Mouse (Mus musculus): ENCODE measurements around the gene Chrnb2.

Gene Chrnb2

DNA sequence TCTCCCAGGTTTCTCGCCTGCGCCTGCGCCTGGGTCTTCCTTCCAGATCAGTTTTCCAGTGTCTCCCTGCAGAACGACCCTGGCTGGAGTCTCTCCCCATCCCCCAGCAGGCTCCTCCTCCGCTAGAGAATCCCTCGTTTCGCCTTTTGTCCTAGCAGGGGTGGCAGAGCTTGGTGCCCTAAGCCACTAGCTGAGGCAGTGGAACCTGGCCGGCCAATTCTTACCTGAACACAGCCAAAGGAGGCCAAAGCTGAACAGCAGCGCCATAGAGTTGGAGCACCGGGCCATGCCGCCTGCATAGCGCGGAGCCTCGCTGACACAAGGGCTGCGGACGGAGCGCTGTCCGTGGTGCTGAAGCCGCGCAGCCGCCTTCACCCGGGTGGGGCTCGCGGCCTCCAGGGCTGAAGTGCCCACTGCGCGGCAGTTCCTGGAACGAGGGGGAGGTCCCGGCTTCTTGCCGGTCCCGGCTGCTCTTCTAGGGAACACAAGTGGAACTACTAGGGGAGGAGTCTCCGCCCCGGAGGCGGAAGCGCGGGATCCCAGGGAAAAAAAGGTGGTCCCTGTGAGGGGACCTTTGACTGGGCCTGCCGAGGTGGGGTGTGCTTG, at the start of gene Chrnb2:
Gene Chrnb2, minus strand, starts transcription at position 514 of the 606 bp plus-strand sequence.
- TF ChIP-seq GATA4 (IDR thresholded peaks at IDR 0.05; ENCODE audit: insufficient replicate concordance, low read length): no peak

DNA sequence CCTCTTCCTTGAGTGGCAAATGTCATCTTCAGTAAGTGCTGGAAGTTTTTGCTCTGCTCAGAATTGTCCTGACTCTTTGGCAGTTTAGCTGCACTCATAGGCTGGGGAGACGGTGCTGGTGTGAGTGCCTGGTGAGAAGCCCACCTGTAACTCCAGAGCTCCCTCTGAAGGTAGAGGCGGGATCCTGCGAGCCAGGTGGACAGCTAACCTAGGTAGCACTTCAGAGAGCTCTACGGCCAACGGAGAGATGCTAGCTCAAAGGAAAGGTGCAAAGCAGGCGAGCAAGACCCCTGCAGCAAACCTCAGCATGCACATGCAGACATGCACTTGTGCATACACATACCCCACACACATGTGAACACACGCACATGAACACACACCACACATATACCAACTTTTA, 49.6 kb upstream of the Chrnb2 start:
- no peak for TF ChIP-seq GATA4 (IDR thresholded peaks at IDR 0.05; ENCODE audit: insufficient replicate concordance, low read length)

DNA sequence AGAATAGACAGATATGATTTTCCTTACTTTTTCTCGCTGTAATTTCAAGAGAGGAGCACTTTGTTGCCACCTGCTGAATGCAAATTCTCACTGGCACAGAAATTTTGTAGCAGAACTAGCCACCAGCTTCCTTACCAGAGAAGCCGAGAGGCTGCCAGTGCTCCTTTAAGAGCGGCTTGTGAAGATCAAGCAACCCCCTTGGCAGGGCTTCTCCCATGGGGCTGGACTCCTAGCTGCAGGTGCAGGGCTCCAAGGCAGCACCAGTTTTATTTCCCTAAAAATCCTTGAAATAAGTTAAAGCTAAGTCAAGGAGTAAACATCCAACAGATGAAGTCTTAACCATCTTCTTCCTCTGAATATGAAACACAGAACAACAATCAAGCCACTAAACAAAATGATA, 47.7 kb upstream of the Chrnb2 start:
- no peak for TF ChIP-seq GATA4 (IDR thresholded peaks at IDR 0.05; ENCODE audit: insufficient replicate concordance, low read length)

DNA sequence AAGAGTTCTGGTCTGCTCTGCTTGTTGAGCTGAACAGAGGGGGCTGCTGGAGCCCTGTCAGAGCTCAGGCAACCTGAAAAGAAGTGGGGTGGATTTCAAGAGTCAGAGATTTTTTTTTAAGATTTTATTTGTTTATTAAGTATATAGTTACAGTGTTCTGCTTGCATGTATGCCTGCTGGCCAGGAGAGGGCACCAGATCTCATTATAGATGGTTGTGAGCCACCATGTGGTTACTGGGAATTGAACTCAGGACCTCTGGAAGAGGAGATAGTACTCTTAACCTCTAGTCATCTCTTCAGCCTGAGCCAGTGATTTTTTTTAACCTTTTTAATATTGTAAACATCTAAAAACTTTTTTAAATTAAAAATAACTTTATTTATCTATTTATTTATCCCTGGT, 46.4 kb upstream of the Chrnb2 start:
- no peak for TF ChIP-seq GATA4 (IDR thresholded peaks at IDR 0.05; ENCODE audit: insufficient replicate concordance, low read length)

DNA sequence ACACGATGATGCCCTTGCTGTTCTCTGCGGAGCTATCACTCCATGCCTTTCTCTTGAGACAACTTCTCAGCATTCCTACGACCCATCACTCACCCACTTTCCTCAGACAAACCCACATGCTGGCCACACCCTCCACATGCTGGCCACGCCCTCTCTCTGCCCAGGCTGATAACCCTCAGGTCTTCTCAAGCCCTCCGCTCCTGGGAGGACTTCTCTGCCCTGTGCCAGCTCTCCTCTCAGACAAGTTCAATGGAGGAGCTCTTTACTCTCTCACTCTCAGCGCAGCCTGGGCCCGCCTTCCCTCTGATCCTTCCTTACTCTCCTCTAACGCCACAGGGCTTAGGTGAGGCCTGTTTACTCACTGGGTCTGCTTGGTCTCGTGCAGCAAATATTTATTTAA, 44.2 kb upstream of the Chrnb2 start:
- no peak for TF ChIP-seq GATA4 (IDR thresholded peaks at IDR 0.05; ENCODE audit: insufficient replicate concordance, low read length)

DNA sequence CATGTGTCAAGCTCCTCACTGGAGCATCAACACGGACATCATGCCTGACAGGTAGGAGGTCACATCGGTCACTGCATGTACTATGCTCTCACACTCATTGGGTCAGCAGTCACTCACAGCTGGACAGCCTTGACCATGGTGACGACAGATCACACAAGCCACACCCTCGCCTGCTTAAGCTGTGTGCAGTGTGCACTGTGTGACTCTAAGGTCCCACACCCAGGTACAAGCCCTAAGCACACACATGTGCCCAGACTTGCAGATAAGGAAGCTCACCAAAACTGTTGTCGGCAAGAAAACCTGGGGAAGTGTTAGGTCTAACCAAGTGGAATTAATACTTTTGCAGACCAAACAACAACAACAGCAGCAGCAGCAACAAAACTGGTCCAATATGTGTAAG, 43.4 kb upstream of the Chrnb2 start:
- TF ChIP-seq GATA4 (IDR thresholded peaks at IDR 0.05; ENCODE audit: insufficient replicate concordance, low read length): no peak

DNA sequence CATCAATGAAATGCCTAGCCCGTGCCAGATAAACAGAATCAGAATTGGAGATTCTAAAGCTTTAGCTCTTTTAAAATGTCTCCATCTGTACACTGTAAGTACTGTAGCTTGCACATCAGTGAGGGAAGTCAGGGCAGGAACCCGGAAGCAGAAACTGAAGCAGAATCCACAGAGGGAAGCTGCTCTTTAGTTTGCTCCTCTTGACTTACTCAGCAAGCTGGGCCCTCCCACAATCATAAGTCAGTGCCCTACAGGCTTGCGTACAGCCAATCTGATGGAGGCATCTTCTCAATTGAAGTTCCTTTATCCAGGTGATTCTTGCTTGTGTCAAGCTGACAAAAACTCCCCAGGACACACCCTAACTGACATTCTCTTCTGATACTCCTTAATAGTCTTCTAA, 42.7 kb upstream of the Chrnb2 start:
- no peak for TF ChIP-seq GATA4 (IDR thresholded peaks at IDR 0.05; ENCODE audit: insufficient replicate concordance, low read length)

DNA sequence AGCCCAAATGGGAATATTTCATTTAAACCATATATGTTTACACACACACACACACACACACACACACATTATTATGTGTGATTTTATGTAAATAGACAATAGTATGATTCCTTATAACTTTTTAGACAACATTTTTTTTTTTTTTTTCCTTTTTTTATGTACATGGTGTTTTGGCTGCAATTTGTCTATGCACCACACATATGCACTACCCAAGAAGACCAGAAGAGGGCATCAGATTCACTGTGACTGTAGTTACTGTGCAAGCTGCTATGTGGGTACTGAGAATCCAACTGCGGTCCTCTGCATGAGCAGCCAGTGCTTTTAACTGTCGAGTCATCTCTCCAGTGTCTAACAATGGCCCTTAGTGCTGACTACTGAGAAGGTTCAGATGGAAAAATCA, 42.3 kb upstream of the Chrnb2 start:
- TF ChIP-seq GATA4 (IDR thresholded peaks at IDR 0.05; ENCODE audit: insufficient replicate concordance, low read length): no peak

DNA sequence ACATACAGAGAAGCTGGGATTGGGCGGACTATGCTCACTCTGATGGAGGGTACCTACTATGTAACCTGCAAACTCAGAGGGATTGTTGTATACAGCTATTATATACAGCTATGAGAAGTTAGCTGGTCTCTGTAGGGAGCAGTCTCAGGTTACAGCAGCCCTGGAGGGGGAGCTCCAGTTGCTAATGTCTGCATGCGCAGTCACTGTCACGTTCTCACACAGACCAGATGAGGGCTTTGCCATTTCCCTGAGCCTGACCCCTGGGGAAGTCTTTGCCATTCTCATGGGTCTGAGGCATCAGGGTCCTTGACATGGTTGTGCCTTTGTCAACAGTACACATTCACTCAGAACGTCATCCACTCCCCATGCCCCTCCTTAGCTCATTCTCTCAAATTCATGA, 40.7 kb upstream of the Chrnb2 start:
- no peak for TF ChIP-seq GATA4 (IDR thresholded peaks at IDR 0.05; ENCODE audit: insufficient replicate concordance, low read length)

DNA sequence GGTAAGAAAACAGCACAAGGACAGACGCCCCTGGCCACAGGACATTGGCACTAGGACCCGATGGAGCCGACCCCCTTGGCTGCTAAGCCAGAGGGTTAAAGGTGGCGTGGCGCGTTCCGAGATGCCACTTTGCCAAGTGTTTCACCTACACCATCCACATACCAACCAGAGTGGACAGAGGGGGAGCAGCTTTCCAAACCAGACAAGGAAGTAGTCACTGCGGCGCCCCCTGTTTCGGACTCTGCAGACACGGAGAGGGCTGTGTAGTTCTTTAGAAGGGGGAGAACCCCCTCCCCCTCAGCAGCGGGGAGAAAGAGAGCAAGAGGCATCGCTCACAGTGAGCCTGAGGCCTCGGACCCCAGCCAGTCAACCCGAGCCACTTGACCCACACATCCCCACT, 38.4 kb upstream of the Chrnb2 start:
- no peak for TF ChIP-seq GATA4 (IDR thresholded peaks at IDR 0.05; ENCODE audit: insufficient replicate concordance, low read length)

DNA sequence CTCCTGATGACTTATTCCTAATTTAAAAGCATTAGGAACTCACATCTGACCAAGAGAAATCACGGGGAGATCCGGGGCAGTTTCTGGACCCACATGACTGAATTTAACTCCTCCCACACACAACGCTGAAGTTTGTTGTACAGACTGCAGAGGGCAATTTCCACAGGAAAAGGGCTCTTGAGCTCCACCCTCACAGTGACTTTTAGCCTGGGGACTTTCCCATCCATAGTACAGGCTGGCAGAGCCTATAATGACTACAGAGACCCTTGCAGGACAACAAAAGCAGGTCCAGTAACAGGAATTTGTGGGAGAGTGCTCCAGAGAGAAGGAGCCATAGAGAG, 37.0 kb upstream of the Chrnb2 start:
- TF ChIP-seq GATA4 (IDR thresholded peaks at IDR 0.05; ENCODE audit: insufficient replicate concordance, low read length): no peak

DNA sequence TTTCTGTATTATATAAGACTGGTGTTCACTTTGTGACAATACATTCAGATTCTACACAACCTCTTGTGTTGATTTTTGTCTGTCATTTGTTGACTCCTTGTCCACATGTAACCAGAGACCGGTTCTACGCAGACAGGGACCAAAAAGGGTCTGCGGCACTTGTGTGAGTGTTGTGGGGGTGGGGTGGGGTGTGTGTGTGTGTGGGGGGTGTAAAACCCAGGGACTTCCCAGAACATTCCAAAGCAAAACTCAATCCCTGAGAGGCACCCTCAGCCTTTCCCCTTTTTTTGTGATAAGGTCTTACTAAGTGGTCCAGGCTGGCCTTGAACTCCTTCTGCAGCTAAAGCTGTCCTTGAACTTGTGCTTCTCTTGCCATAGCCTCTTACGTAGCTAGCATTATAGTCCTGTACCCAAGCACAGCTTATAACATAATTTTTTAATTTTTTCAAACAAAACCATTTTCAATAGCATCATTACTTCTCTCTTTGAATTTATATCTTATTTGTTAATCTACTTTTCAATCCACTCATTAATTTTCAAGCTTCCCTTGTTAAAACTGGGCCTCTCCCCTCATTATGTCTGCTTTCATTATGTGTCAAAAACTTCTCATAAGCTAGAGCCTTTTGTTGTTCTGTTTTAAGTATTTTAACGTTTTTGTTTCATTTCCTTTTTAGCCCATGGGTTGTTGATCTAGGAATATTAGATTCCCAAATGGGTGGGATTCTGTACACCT, 36.5 kb upstream of the Chrnb2 start:
- TF ChIP-seq GATA4 (IDR thresholded peaks at IDR 0.05; ENCODE audit: insufficient replicate concordance, low read length): no peak

DNA sequence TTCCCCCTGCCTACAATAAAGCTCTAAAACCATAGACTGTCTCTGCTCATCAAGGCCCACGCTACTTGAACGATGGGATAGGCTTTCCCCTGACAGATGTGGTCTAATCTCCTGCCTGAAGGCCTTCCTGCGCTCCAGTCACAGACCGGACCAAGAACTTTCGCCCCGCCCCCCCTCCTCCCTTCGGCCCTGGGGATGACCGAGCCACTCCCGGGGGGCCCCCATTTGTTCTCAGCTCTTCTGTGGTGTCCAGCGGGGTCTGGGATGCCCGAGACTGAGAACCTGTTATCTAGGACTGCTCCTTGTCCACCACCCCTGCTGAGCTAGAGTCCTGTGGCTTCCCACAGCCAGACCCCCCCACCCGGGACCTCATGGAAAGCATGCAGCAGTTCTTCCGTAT, 35.0 kb upstream of the Chrnb2 start:
- TF ChIP-seq GATA4 (IDR thresholded peaks at IDR 0.05; ENCODE audit: insufficient replicate concordance, low read length): no peak

DNA sequence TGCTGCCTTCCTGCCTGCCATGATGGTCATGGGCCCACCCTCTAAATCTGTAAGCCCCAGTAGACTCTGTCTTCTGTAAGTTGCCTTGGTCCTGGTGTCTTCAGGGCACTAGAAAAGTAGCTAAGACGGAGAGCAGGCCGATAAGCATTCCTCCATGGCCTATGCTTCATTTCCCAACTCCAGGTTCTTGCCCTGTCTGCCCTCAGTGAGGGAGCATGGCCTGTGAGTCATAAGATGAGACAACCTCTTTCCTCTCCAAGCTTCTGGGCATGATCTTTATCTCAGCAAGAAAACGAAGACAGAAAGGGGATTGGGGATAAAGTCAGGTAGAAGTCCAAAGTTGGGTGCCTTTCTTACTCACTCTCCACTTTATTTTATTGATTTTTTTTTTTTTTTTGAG, 34.1 kb upstream of the Chrnb2 start:
- TF ChIP-seq GATA4 (IDR thresholded peaks at IDR 0.05; ENCODE audit: insufficient replicate concordance, low read length): no peak

DNA sequence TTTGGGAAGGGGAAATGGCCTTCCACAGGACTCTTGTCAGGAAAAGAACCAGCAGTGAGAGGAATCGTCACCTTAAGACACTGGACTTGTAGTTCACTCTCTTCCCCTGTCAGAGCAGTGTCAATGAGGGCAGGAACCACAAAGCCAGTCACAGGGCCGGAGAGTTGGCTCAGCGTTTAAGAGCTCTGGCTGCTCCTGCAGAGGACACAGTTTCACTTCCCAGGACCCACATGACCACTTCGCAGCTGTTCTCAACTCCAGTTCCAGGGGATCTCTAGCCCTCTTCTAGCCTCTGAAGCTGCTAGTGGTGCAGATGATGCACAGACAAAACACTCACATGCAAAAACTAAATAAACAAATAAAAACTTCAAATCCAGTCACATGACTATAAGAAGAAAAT, 31.9 kb upstream of the Chrnb2 start:
- TF ChIP-seq GATA4 (IDR thresholded peaks at IDR 0.05; ENCODE audit: insufficient replicate concordance, low read length): no peak

DNA sequence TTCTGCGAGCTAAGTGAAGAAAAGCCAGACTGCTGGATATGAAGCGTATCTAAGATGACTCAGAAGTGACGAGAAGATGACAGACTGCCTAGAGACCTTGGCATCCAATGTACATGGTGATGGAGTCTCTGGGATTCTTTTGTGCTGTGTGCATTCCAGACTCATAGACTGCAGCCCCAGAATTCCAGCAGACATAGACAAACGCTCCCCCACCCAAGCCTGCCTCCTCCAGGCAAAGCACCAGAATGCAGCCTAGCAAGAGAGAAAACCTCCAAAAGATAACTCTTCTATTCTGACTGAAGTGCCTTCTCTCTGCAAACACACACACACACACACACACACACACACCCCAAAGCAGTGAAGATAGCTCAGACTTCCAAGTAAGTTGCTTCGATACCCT, 31.3 kb upstream of the Chrnb2 start:
- no peak for TF ChIP-seq GATA4 (IDR thresholded peaks at IDR 0.05; ENCODE audit: insufficient replicate concordance, low read length)

DNA sequence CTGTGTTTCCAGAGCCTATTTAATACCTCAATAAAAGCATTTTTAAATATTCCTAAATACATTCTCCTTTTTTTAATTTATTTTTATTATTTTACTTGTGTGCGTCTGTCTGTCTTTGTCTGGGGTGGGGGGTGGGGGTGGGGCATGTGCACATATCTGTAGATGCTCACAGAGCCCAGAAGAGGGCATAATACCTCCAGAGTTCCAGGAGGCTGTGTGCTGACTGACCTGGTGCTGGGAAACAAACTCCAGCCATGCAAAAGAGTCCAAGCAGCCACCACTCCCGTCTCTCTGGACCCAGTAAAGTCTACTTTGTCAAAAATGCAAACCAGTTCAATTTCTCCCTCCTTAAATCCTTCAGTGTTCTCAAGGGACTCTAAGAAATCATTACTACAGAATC, 30.2 kb upstream of the Chrnb2 start:
- no peak for TF ChIP-seq GATA4 (IDR thresholded peaks at IDR 0.05; ENCODE audit: insufficient replicate concordance, low read length)
